Mouse (Mus musculus) inflammation-experienced regulatory T-cells (primary cell): Measurements from ENCODE around the gene Ppp4r2. TPM values are rescaled to one million over a fixed set of nuclear protein-coding genes. Genes with fewer than 3 reads are reported as not detected.

ENCODE experiments used
- polyA plus RNA-seq, 2 experiments: library from polyadenylated mRNA; unstranded; fragments of 100-300 nt; shearing (Covaris generic); gene quantifications; one replicate each; pipeline ENCODE4 v1.2.1; 2017

Ppp4r2 gene
- 10 to 100 TPM; 50.5 to 52.0 TPM for polyA plus RNA-seq

DNA sequence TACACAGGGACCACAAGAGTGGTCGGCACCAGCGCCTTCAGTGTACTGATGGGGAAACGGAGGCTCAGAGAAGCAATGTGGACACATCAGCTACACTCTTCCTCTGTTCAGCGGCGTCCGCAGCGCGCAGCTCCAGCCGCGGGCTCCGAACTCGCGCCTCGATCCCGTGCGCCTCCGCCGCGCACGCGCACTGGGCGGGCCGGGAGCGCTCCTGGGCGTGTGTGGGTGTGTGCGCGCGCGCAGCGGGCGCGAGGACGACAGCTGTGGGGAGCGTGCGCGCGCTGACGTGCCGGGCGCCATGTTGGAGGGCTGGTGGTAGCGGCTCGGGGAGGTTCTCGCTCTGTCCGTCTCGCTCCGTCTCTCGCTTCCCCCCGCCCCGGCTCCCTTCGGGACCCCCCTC, at the start of gene Ppp4r2:
Gene Ppp4r2, plus strand, starts transcription at position 268 of the 400 bp plus-strand sequence.

Other genes starting within 250 kb of the Ppp4r2 start
- gene Shq1, start 162.5 kb upstream of the Ppp4r2 start, polyA plus RNA-seq = 1 to 10 TPM; 5.4 to 7.9 TPM
- gene Gxylt2, start 128.9 kb upstream of the Ppp4r2 start, polyA plus RNA-seq = under 1 TPM; 0.37 to 0.78 TPM